Mouse (Mus musculus): ENCODE data around the gene Guk1.
"Not testable (repeated sequence)": the region's sequence is repeated elsewhere in the genome, so short reads cannot be mapped to it uniquely, and the experiment has no call there.

Guk1 gene

DNA sequence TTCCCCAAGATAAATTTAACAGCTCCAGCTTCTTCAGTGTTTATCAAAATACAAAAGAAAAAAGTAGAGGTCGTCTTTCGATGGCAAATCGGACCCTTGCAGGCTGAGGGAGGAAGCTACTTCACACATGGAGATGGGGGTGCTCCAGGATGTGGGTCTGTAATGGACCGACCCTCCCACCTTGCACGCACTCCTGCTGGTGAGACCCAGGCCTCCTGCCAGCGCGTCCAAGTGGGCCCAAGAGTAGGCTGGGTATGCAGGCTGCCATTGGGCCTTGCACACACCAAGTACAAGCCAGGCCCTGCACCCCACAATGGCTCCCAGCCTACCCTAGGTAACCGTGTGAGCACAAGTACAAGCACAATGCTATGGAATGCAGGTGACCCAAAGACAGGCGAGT is 19.5 kb upstream of the Guk1 start:
- not testable (repeated sequence) for DNase-seq (ENCODE audit: extremely low read depth, low read depth)

- no peak for DNase-seq (ENCODE audit: extremely low read depth, low read depth)
Observed at GRCm38 (mm10) chr11:59210020-59210419, 18.0 kb upstream of the Guk1 start.

DNA sequence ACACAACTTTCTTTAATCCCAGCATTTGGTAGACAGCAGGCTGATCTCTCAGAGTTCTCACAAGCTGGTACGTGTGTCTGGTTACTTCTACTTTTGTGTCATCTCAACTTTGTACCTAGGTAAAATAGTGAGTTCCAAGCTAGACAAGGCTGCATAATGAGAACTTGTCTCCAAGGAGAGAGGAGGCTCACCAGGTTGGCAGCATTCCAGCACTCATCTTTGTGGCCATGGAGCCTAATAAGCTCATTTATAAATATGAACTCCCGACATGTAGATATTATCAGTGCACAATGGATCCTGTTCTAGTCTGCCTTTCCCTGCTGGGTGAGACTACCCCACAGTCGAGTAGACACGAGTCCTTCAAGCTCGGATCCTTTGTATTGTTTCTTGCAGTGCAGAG is 17.6 kb upstream of the Guk1 start:
- no peak for DNase-seq (ENCODE audit: extremely low read depth, low read depth)

DNA sequence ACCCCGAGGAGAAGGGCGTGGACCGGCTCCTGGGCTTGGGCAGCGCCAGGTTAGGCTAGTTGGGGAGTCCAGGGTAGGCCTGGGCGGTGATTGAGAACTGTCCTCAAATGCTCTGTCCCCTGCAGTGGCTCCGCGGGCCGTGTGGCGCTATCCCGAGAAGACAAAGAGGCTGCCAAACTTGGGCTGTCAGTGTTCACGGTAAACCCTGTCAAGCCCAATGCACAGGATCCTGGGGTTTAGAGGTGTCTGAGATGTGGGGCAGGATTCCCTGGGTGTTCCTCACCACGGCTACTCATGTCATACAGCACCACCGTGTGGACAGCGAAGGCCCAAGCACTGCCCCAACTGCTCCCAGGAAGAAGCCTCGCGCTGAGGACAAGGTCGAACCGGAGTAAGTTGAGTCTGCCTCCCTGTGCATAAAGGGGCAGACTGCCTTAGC is 17.0 kb upstream of the Guk1 start:
- peak; percentile 53 for DNase-seq (ENCODE audit: extremely low read depth, low read depth)

- DNase-seq (ENCODE audit: extremely low read depth, low read depth) = peak; percentile 87
Observed at GRCm38 (mm10) chr11:59208153-59208831, 16.3 kb upstream of the Guk1 start, which contains the start of gene 2310033P09Rik. Gene 2310033P09Rik, plus strand, starts transcription at chr11:59208321.

DNA sequence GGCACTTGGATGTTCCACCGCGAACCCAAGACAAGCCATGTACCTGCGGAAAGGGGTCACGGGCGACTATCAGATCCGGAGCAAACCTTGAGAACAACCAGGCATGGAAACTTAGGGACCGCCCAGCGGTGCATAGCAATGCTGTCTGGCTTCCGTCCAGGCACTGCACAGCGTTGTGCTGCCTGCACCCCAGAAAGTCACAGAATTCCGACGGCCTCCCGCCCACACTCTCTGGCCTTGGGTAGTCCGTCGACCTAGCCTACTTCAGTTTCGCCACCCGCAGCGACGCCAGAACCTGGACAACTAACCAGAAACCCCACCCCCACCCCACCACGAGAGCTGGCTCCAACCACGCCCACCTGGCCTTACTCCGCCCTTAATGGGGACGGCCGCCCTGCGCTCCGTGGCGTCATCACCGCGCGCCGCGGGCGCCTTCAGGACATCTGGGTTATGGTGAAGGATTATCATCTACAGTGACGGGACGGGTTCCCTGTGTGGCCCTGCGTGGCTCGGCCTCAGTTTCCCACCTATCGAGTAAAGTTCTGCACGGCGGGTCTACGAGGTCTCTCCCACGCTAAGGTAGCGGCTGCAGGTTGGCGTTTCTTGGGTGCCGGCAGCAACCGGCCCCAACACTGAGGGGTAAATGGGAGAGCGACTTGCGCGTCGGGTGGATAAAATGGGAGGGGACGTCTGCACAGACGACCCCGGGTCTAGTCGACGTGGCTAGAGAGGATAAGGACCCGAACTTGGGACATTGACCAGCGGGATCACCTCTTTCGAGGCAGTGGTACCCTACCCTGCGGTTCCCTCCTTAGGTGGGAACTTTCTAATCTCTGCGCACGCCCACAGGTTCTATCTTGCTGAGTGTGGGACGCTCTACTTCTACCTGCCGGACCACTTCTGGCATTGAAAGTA is 10.3 kb upstream of the Guk1 start, which contains the start of gene Mrpl55:
TSS of gene Mrpl55 (plus strand) at position 406 of the 915 bp plus-strand sequence.
- peak; percentile 65 for DNase-seq (ENCODE audit: extremely low read depth, low read depth)

DNA sequence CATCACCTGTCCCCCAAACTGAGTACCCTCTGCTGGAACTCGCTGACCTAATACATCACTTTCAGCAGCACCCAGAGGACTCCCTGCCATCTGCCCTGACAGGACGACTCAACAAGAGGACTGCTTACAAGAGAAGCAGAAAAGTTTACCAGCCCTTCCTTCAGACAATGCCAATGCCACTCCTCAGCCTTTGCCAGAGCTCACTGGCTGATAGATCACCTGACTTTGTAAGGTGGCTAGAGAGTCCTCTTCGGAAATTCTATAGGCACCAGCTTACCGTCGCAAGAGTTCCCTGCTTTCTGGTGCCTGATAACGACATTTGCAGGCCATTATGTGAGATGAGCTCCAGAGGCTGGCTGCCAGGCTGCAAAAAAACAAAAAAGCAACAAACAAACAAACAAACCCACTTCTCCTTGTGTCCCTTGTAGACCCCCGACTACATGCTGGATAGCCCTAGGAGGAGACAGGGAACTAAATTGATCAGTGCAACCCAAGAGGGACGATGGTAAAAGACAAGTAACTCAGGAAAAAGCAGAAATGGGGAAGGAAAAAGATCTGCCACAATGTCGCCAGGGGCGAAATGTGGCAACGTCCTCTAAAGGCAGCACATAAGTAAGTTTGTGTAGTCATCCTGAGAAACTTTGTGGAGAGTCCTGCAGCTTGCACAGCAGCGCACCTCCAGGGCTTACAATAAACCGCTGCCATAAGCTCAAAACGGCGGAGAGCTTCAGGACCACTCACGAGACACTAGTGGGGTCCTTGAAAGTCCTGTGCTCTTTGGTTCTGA is 9.4 kb upstream of the Guk1 start:
- DNase-seq (ENCODE audit: extremely low read depth, low read depth) = peak; percentile 58

DNA sequence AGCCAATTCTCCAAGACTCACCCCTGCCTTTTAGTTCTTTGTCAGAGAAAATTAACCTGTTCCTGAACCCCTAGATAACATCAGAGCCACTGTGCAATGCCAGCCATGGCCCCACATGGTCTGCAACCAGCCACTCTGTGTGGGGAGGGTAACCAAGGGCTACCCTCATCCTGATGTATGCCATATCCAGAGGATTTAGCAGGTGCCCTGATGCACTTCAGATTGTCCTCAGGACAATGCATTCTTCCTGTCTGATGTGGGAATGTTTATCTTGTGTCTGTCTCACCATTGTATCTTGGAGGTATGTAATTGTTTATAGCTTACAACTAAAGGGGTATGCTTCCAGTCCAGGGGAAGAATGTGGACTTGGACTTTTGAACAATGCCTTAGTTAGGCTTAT is 4.2 kb upstream of the Guk1 start:
- DNase-seq (ENCODE audit: extremely low read depth, low read depth) = no peak

DNA sequence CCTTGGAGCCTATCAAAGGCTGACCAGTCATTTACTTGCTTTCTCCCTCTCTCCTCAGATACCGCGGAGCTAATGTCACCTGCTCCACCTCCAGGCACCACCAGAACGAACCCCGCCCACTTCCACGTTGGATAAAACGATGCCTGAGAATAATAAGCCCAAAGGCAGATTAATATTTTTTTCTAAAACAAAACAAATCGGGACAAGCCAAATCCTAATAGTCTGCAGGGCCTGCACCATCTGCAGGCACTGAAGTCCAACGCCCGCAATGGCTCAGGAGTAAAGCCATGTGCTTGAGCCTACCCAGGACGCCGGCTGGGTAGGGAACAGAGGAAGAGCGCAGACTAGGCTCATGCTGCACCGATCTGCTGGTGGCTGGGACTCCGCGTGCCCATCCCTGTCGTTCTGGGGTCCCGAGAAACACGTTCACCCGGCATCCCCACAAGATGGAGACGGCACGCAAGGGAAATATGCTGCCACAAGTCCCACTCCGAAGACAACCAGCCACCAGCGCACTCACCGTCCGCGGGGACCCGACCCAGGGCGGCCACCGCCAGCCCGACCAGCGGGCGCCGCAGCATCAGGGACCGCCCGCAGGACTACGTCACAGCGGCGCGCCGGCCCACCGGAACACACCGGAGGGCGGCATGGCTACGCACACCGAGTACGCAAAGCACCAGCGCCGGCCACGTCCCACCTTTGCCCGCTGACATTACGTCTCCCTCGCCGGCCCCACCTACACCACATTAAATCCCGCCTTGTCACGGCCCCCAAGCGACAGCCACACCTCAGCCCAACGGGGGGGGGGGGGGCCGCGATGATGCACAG is 567 bp downstream of the Guk1 start:
- DNase-seq (ENCODE audit: extremely low read depth, low read depth) = peak; percentile 80

DNA sequence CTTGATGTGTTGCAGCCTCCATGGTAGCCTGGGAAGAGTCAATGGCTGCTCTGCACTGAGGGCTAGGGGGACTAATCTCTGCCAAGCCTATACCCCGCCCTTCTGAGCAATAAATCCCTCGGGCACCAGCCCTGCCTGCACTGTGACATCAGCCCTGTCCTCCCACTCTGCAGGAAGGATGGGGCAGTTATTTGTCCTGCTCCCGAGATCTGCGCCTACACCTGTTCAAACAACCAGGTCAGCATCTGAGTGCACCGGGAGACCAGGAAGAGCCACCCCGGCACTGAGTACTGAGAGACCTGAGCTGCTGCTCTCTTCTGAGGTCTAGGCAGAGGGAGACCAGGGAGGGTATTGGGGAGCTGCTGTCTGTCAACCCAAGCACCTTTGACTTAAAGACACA is 4.3 kb downstream of the Guk1 start:
- no peak for DNase-seq (ENCODE audit: extremely low read depth, low read depth)

GRCm38 (mm10) chr11:59185490-59185889 is 6.5 kb downstream of the Guk1 start:
- DNase-seq (ENCODE audit: extremely low read depth, low read depth) = no peak

- DNase-seq (ENCODE audit: extremely low read depth, low read depth) = peak; percentile 33
Observed at GRCm38 (mm10) chr11:59183821-59184220, 8.2 kb downstream of the Guk1 start.

GRCm38 (mm10) chr11:59182864-59183331 is 9.1 kb downstream of the Guk1 start, which contains the start of gene Gjc2:
Gene Gjc2, minus strand, starts transcription at chr11:59183213.
- DNase-seq (ENCODE audit: extremely low read depth, low read depth) = no peak

GRCm38 (mm10) chr11:59176921-59177320 is 15.1 kb downstream of the Guk1 start:
- DNase-seq (ENCODE audit: extremely low read depth, low read depth) = no peak

DNA sequence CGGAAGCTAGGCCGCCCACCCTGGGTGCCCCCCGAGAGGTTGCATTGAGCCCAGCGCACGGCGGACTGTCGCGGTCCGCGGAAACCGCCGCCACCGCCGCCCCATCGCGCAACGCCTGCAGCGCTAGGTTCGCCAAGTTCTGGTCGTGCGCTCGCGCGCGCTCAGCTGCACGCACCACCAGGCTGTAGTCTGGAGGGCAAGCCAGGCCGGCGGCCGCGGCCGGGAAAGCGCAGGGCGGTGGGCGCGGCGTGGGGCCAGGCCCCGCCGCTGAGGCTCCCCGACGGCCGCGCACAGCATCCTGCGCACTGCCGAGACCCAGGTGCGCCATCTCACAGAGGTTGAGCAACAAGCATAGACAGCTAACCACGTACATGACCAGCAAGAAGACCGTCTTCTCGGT is 15.5 kb downstream of the Guk1 start:
- no peak for DNase-seq (ENCODE audit: extremely low read depth, low read depth)

- no peak for DNase-seq (ENCODE audit: extremely low read depth, low read depth)
Observed at GRCm38 (mm10) chr11:59174189-59174838, 17.7 kb downstream of the Guk1 start.

GRCm38 (mm10) chr11:59170549-59170948 is 21.5 kb downstream of the Guk1 start:
- no peak for DNase-seq (ENCODE audit: extremely low read depth, low read depth)

DNA sequence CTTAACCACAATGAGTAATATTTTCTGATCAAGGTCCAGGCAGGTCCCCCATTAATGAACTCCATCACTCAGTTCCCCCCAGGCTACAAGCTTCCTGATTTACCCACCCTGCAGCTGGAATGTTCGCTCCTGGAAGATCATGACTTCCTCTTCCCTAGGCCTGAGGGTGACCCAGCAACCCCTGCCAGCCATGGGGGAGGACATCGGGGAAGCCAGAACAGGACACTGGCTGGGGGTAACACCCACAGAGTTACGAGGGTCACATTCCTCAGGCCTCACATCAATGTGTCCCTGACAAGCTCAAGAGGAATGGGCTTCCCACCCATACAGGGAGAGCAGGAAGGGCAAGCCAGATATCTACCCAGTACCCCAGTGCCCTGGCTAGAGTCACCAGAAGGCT is 22.2 kb downstream of the Guk1 start:
- DNase-seq (ENCODE audit: extremely low read depth, low read depth) = no peak

GRCm38 (mm10) chr11:59165616-59166241 is 26.3 kb downstream of the Guk1 start:
- peak; percentile 47 for DNase-seq (ENCODE audit: extremely low read depth, low read depth)

Measured in MEL-GATA-1-ER (cell line).